Mouse (Mus musculus) liver, embryonic 14.5 days (tissue): Measurements from ENCODE around the gene Ogfod2.

Experiments
- CTCF ChIP-seq: IDR thresholded peaks from 2 replicates; pipeline ENCODE4 v1.5.1; 2016; ENCODE audit warnings: antibody characterized with exemption, low read depth, control low read depth
- EP300 ChIP-seq: IDR thresholded peaks from 2 replicates; pipeline ENCODE4 v1.6.1; 2016; ENCODE audit warnings: antibody characterized with exemption, low read depth

DNA sequence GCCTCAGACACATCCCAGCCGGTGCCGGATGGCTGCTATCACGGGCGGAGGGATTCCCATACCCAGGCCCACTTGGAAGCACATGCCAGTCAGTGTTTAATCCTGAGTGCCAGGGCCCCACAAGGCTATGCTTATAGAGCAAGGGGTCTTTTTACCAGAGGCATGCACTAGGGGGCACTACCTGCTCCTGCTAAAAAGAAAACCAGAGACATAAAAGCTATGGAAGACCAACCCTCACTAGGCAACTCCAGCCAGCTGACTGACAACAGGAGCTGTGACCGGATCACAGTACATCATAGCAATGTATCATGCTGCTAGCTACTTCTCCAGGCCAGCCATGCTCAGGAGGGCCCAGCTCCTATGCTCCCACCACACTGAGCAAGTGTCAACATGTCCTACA, 50.5 kb downstream of the Ogfod2 start:
- TF ChIP-seq CTCF, result peak; percentile 69
- TF ChIP-seq EP300, result no peak
